Mouse (Mus musculus) heart, embryonic 14.5 days (tissue): Measurements from ENCODE around the gene Shprh. TPM values are rescaled to one million over a fixed set of nuclear protein-coding genes. Genes with fewer than 3 reads are reported as not detected.
"Not testable (repeated sequence)": the region's sequence is repeated elsewhere in the genome, so short reads cannot be mapped to it uniquely, and the experiment has no call there.

ENCODE experiments used
- ATAC-seq: fragments of 200-750 bp; cut with Nextera tagmentation; 2 replicates; pipeline ENCODE4 v1.8.0; 2017; ENCODE audit warnings: low read depth, moderate TSS enrichment; ENCODE audit not compliant: insufficient number of reproducible peaks, insufficient read depth, low FRiP score
- H3K27ac ChIP-seq, 2 experiments: fragments of 200-500 bp in 1 of 2; fragments of 300-500 bp in 1 of 2; sonication (generic) in 1 of 2; replicated peaks in 1 of 2; 2 replicates each; pipeline ENCODE4 v1.5.1; 2012 to 2014; ENCODE audit warnings: low read depth in 2 of 2, low read length in 2 of 2, control low read depth in 1 of 2, mild to moderate bottlenecking in 1 of 2, mixed read lengths in 1 of 2; ENCODE audit not compliant: control insufficient read depth in 1 of 2, insufficient read depth in 1 of 2
- H3K27me3 ChIP-seq: fragments of 300-500 bp; sonication (generic); 2 replicates; pipeline ENCODE4 v1.6.1; 2014; ENCODE audit warnings: mild to moderate bottlenecking, low read length, control low read depth; ENCODE audit not compliant: control insufficient read depth, insufficient read depth
- H3K36me3 ChIP-seq: fragments of 300-500 bp; sonication (generic); 2 replicates; pipeline ENCODE4 v1.6.1; 2014; ENCODE audit warnings: mild to moderate bottlenecking, control low read depth, low read length, mixed read lengths; ENCODE audit not compliant: control insufficient read depth, insufficient read depth
- H3K4me1 ChIP-seq, 2 experiments: fragments of 200-500 bp in 1 of 2; fragments of 300-500 bp in 1 of 2; sonication (generic) in 1 of 2; 2 replicates each; pipeline ENCODE4 v1.6.1; 2012 to 2014; ENCODE audit warnings: low read length in 2 of 2, control low read depth in 1 of 2, mixed read lengths in 1 of 2; ENCODE audit not compliant: control insufficient read depth in 2 of 2, insufficient read depth in 2 of 2
- H3K4me2 ChIP-seq: fragments of 300-500 bp; sonication (generic); 2 replicates; pipeline ENCODE4 v1.6.1; 2014; ENCODE audit warnings: mild to moderate bottlenecking, low read length
- H3K4me3 ChIP-seq, 2 experiments: fragments of 200-500 bp in 1 of 2; fragments of 300-500 bp in 1 of 2; sonication (generic) in 1 of 2; 2 replicates each; pipeline ENCODE4 v1.5.1; 2012 to 2014; ENCODE audit warnings: low read length in 2 of 2, mild to moderate bottlenecking in 2 of 2, control low read depth in 1 of 2, low read depth in 1 of 2, moderate library complexity in 1 of 2; ENCODE audit not compliant: control insufficient read depth in 1 of 2, insufficient read depth in 1 of 2
- H3K9ac ChIP-seq: fragments of 300-500 bp; sonication (generic); 2 replicates; pipeline ENCODE4 v1.6.1; 2014; ENCODE audit warnings: mild to moderate bottlenecking, low read length
- H3K9me3 ChIP-seq: fragments of 300-500 bp; sonication (generic); 2 replicates; pipeline ENCODE4 v1.6.1; 2016; ENCODE audit warnings: low read length, control low read depth; ENCODE audit not compliant: control insufficient read depth
- WGBS: fragments of 180-500 bp; shearing (Covaris S2); extraction: QIAGEN DNeasy Blood & Tissue Kit; methylation state at CpG from one replicate; pipeline ENCODE4 v1.1.7; 2014; 5-methylcytosine and 5-hydroxymethylcytosine counted together
- polyA plus RNA-seq: library from polyadenylated mRNA; unstranded; fragments of >200 nt; fragmentation: Nextera tagmentation; extraction: Ambion mirVana; gene quantifications from 2 replicates; pipeline ENCODE4 v1.2.1, GENCODE M21; 2014

Shprh gene
- polyA plus RNA-seq, 1 experiment from 2014 or later = 13.9 TPM

- 32% methylated on average over 3 of the region's 3 CpGs for WGBS
- H3K4me2 ChIP-seq, H3K27ac ChIP-seq, H3K9ac ChIP-seq, ATAC-seq, H3K4me1 ChIP-seq, H3K4me3 ChIP-seq, H3K9me3 ChIP-seq, H3K36me3 ChIP-seq, H3K27me3 ChIP-seq: not testable (repeated sequence)
These were observed 93.8 kb downstream of the Shprh start for GRCm38 (mm10) chr10:11242988-11243387.

GRCm38 (mm10) chr10:11248210-11248609 lies 99.0 kb downstream of the Shprh start:
- no peak overlapping the region for H3K9ac ChIP-seq
- no peak for ATAC-seq
- WGBS = 76% methylated on average over 3 of the region's 3 CpGs

GRCm38 (mm10) chr10:11250247-11250997 lies 101.2 kb downstream of the Shprh start:
- ATAC-seq = no peak
- Histone ChIP-seq H3K4me3 (no peak overlapping the region), H3K36me3 (no peaks in the 10 kb centered on the region), H3K9ac (no peak overlapping the region), H3K4me2 (no peak overlapping the region), H3K27ac (no peak overlapping the region), H3K9me3 (no peaks in the 10 kb centered on the region), H3K27me3 (no peaks in the 10 kb centered on the region), H3K4me1 (no peaks in the 10 kb centered on the region)
- WGBS = 55% methylated on average over 2 of the region's 2 CpGs

More at GRCm38 (mm10) chr10:11248210-11248609, 99.0 kb downstream of the Shprh start:
- Histone ChIP-seq H3K4me1 (peaks cover 2 to 4% of the 10 kb centered on the region in 2 experiments; a peak in 3 of 4 replicates), H3K36me3 (no peaks in the 10 kb centered on the region), H3K9me3 (no peaks in the 10 kb centered on the region), H3K4me2 (no peak overlapping the region), H3K27me3 (no peaks in the 10 kb centered on the region), H3K4me3 (no peak overlapping the region), H3K27ac (no peak overlapping the region)

GRCm38 (mm10) chr10:11253581-11253980 lies 104.4 kb downstream of the Shprh start:
- H3K27ac ChIP-seq, H3K36me3 ChIP-seq, H3K4me1 ChIP-seq, H3K4me3 ChIP-seq, ATAC-seq, H3K9ac ChIP-seq, H3K27me3 ChIP-seq, H3K9me3 ChIP-seq, H3K4me2 ChIP-seq: not testable (repeated sequence)
- 75% methylated on average over 4 of the region's 4 CpGs for WGBS

- Histone ChIP-seq H3K9me3 (no peaks in the 10 kb centered on the region), H3K9ac (no peak overlapping the region), H3K27ac (no peak overlapping the region), H3K36me3 (no peaks in the 10 kb centered on the region), H3K27me3 (no peaks in the 10 kb centered on the region), H3K4me3 (no peak overlapping the region), H3K4me2 (no peak overlapping the region), H3K4me1 (no peaks in the 10 kb centered on the region)
- ATAC-seq = no peak
These were observed 110.9 kb downstream of the Shprh start for GRCm38 (mm10) chr10:11260119-11260518.

- H3K36me3 ChIP-seq, H3K27ac ChIP-seq, H3K27me3 ChIP-seq, H3K4me2 ChIP-seq, H3K9me3 ChIP-seq, ATAC-seq, H3K9ac ChIP-seq, H3K4me1 ChIP-seq, H3K4me3 ChIP-seq: not testable (repeated sequence)
- 63% methylated on average over 2 of the region's 2 CpGs for WGBS
These were observed 113.1 kb downstream of the Shprh start for GRCm38 (mm10) chr10:11262292-11262691.

- not testable (repeated sequence) for H3K27ac ChIP-seq, H3K4me1 ChIP-seq, H3K9me3 ChIP-seq, H3K27me3 ChIP-seq, H3K9ac ChIP-seq, H3K4me3 ChIP-seq, H3K36me3 ChIP-seq, H3K4me2 ChIP-seq, ATAC-seq
- WGBS = 79% methylated on average over 2 of the region's 2 CpGs
These were observed 114.6 kb downstream of the Shprh start for GRCm38 (mm10) chr10:11263795-11264194.
